Mouse (Mus musculus) midbrain, embryonic 10.5 days (tissue): ENCODE measurements around the gene Tmprss4. TPM values are rescaled to one million over a fixed set of nuclear protein-coding genes. Genes with fewer than 3 reads are reported as not detected.

Experiments
- DNase-seq: peaks from one replicate; pipeline ENCODE4 v3.0.0-alpha.2; 2017; ENCODE audit warnings: low spot score
- H3K27ac ChIP-seq: fragments of 300-500 bp; sonication (generic); replicated peaks from 2 replicates; pipeline ENCODE4 v1.5.1; 2016; ENCODE audit warnings: mild to moderate bottlenecking
- H3K27me3 ChIP-seq: fragments of 300-500 bp; sonication (generic); 2 replicates; pipeline ENCODE4 v1.6.1; 2016; ENCODE audit warnings: low read depth, mild to moderate bottlenecking; ENCODE audit not compliant: poor library complexity, severe bottlenecking
- H3K36me3 ChIP-seq: fragments of 300-500 bp; sonication (generic); 2 replicates; pipeline ENCODE4 v1.6.1; 2016; ENCODE audit warnings: mild to moderate bottlenecking, moderate library complexity
- H3K4me1 ChIP-seq: fragments of 300-500 bp; sonication (generic); 2 replicates; pipeline ENCODE4 v1.6.1; 2016
- H3K4me3 ChIP-seq: fragments of 300-500 bp; sonication (generic); 2 replicates; pipeline ENCODE4 v1.5.1; 2016; ENCODE audit warnings: mild to moderate bottlenecking, moderate library complexity
- H3K9me3 ChIP-seq: fragments of 300-500 bp; sonication (generic); replicated peaks from 2 replicates; pipeline ENCODE4 v1.6.1; 2016; ENCODE audit warnings: mild to moderate bottlenecking
- WGBS: fragments of 180-500 bp; shearing (Covaris S2); methylation state at CpG from one replicate; pipeline ENCODE4 v1.1.7; 2016; 5-methylcytosine and 5-hydroxymethylcytosine counted together
- polyA plus RNA-seq: library from polyadenylated mRNA; unstranded; fragments of >200 nt; fragmentation: Nextera tagmentation; extraction: Ambion mirVana; gene quantifications from 2 replicates; pipeline ENCODE4 v1.2.1, GENCODE M21; 2016

Tmprss4 gene
- polyA plus RNA-seq, 1 experiment from 2014 or later, result not detected

GRCm38 (mm10) chr9:45145533-45146266 lies 58.2 kb downstream of the Tmprss4 start:
- H3K36me3 ChIP-seq, result no peaks in the 10 kb centered on the region
- peak overlapping the region; percentile 54 for H3K4me3 ChIP-seq
- DNase-seq, result no peak
- WGBS, result 1% methylated on average over 27 of the region's 27 CpGs
- H3K27me3 ChIP-seq, result peaks cover 76% of the 10 kb centered on the region
- no peaks in the 10 kb centered on the region for H3K9me3 ChIP-seq
- no peak overlapping the region for H3K27ac ChIP-seq
- H3K4me1 ChIP-seq, result peaks cover 8% of the 10 kb centered on the region

GRCm38 (mm10) chr9:45142686-45143085 lies 61.2 kb downstream of the Tmprss4 start:
- 61% methylated on average over 3 of the region's 3 CpGs for WGBS
- DNase-seq, result no peak
- H3K27me3 ChIP-seq, result peaks cover 98% of the 10 kb centered on the region
- peaks cover 26% of the 10 kb centered on the region for H3K4me1 ChIP-seq
- no peak overlapping the region for H3K27ac ChIP-seq
- no peaks in the 10 kb centered on the region for H3K36me3 ChIP-seq
- H3K4me3 ChIP-seq, result no peak overlapping the region
- H3K9me3 ChIP-seq, result no peaks in the 10 kb centered on the region

GRCm38 (mm10) chr9:45140945-45141344 lies 62.9 kb downstream of the Tmprss4 start:
- 56% methylated on average over 7 of the region's 7 CpGs for WGBS

GRCm38 (mm10) chr9:45139082-45139481 lies 64.8 kb downstream of the Tmprss4 start:
- WGBS, result 6% methylated on average over 7 of the region's 7 CpGs
- no peak for DNase-seq
- H3K4me1 ChIP-seq, result peaks cover 52% of the 10 kb centered on the region
- no peaks in the 10 kb centered on the region for H3K36me3 ChIP-seq
- no peak overlapping the region for H3K27ac ChIP-seq
- H3K9me3 ChIP-seq, result no peaks in the 10 kb centered on the region
- peak overlapping the region; percentile 64 for H3K4me3 ChIP-seq
- peaks cover 100% of the 10 kb centered on the region for H3K27me3 ChIP-seq

More at GRCm38 (mm10) chr9:45140945-45141344, 62.9 kb downstream of the Tmprss4 start:
- Histone ChIP-seq H3K4me1 (peaks cover 41% of the 10 kb centered on the region), H3K9me3 (no peaks in the 10 kb centered on the region), H3K36me3 (no peaks in the 10 kb centered on the region), H3K4me3 (no peak overlapping the region), H3K27ac (no peak overlapping the region), H3K27me3 (peaks cover 100% of the 10 kb centered on the region)
- DNase-seq, result no peak

GRCm38 (mm10) chr9:45138191-45139032 lies 65.5 kb downstream of the Tmprss4 start, which contains the start of gene Scn4b:
TSS of gene Scn4b (plus strand) at chr9:45138395.
- H3K27me3 ChIP-seq, result peaks cover 99% of the 10 kb centered on the region
- peaks cover 54% of the 10 kb centered on the region for H3K4me1 ChIP-seq
- peak within 1 kb of the TSS; percentile 64 for H3K4me3 ChIP-seq
- no peak within 1 kb of the TSS; the same call in 1 of the 2 replicates for H3K27ac ChIP-seq
- DNase-seq, result peak; percentile 61
- H3K36me3 ChIP-seq, result no peaks in the 10 kb centered on the region
- WGBS, result under 1% methylated on average over 72 of the region's 76 CpGs
- H3K9me3 ChIP-seq, result no peaks in the 10 kb centered on the region

GRCm38 (mm10) chr9:45136442-45137169 lies 67.3 kb downstream of the Tmprss4 start:
- H3K4me3 ChIP-seq, result no peak overlapping the region
- WGBS, result 7% methylated on average over 7 of the region's 7 CpGs

GRCm38 (mm10) chr9:45133484-45134310 lies 70.2 kb downstream of the Tmprss4 start:
- 21% methylated on average over 5 of the region's 5 CpGs for WGBS

More at GRCm38 (mm10) chr9:45136442-45137169, 67.3 kb downstream of the Tmprss4 start:
- peak; percentile 31 for DNase-seq
- Histone ChIP-seq H3K4me1 (peaks cover 54% of the 10 kb centered on the region), H3K36me3 (no peaks in the 10 kb centered on the region), H3K27ac (no peak overlapping the region), H3K27me3 (peaks cover 81% of the 10 kb centered on the region), H3K9me3 (no peaks in the 10 kb centered on the region)

GRCm38 (mm10) chr9:45130119-45130518 lies 73.8 kb downstream of the Tmprss4 start:
- H3K9me3 ChIP-seq, result no peaks in the 10 kb centered on the region
- H3K4me3 ChIP-seq, result no peak overlapping the region
- H3K4me1 ChIP-seq, result peaks cover 12% of the 10 kb centered on the region; the same call in 1 of the 2 replicates
- H3K27me3 ChIP-seq, result peaks cover 24% of the 10 kb centered on the region
- no peak overlapping the region for H3K27ac ChIP-seq
- no peak for DNase-seq
- 81% methylated on average over 3 of the region's 3 CpGs for WGBS
- H3K36me3 ChIP-seq, result 0 out of 2 replicates have a peak, but pooled peaks cover 9% of the 10 kb centered on the region

More at GRCm38 (mm10) chr9:45133484-45134310, 70.2 kb downstream of the Tmprss4 start:
- DNase-seq, result peak; percentile 25
- H3K27me3 ChIP-seq, result peaks cover 60% of the 10 kb centered on the region
- no peak overlapping the region for H3K27ac ChIP-seq
- H3K4me3 ChIP-seq, result no peak overlapping the region
- no peaks in the 10 kb centered on the region for H3K36me3 ChIP-seq
- H3K4me1 ChIP-seq, result peaks cover 47% of the 10 kb centered on the region
- no peaks in the 10 kb centered on the region for H3K9me3 ChIP-seq

- no peak for DNase-seq
- Histone ChIP-seq H3K4me3 (no peak overlapping the region), H3K27ac (no peak overlapping the region), H3K36me3 (0 out of 2 replicates have a peak, but pooled peaks cover 9% of the 10 kb centered on the region), H3K27me3 (peaks cover 13% of the 10 kb centered on the region), H3K9me3 (no peaks in the 10 kb centered on the region), H3K4me1 (peaks cover 6% of the 10 kb centered on the region)
- WGBS, result 50% methylated on average over 7 of the region's 7 CpGs
Observed at GRCm38 (mm10) chr9:45126941-45127340, 77.0 kb downstream of the Tmprss4 start.

GRCm38 (mm10) chr9:45125211-45125610 lies 78.7 kb downstream of the Tmprss4 start:
- H3K27me3 ChIP-seq, result peaks cover 29% of the 10 kb centered on the region

More at GRCm38 (mm10) chr9:45125211-45125610, 78.7 kb downstream of the Tmprss4 start:
- DNase-seq, result no peak
- H3K27ac ChIP-seq, result no peak overlapping the region
- 93% methylated on average over 14 of the region's 14 CpGs for WGBS
- H3K4me1 ChIP-seq, result peaks cover 8% of the 10 kb centered on the region
- H3K36me3 ChIP-seq, result 0 out of 2 replicates have a peak, but pooled peaks cover 9% of the 10 kb centered on the region
- no peaks in the 10 kb centered on the region for H3K9me3 ChIP-seq
- no peak overlapping the region for H3K4me3 ChIP-seq
